Comparison of ENCODE assay signal across 17 mouse cellular contexts in the genomic region with DNA sequence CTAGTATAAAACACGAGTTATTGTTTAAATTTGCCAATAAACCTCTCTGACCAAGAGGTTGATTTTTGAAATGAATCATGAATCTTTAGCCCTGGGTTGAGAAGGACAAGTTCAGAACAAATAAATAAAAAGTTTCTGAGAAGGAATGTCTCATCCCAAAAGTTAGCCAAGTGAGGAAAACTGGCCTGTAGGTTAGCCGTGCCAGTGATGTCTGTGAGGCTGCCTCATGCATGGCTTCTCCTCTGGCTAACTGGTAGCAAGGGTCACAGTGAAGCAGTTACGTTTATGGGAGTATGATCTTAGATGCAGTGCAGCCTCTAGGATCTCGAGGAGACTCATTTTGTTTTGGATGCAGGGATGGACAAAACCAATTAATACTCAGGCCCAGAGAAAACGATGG.
"Had no signal": no experiment of that assay in that cellular context is flagged by ENCODE, and none has a peak within 500 bp of the region (broad histone marks: within the 10 kb centered on the region; RNA-seq: fewer than 3 reads in every experiment).

No protein-coding gene starts in this region.

- H3K27me3 ChIP-seq: liver, embryonic 15.5 days; lung, embryonic 15.5 days; megakaryocyte, embryonic 14.5 days; midbrain, embryonic 15.5 days; neural tube, embryonic 12.5 days; stomach, embryonic 15.5 days had no signal

- H3K4me1 ChIP-seq: liver, embryonic 15.5 days; lung, embryonic 15.5 days; megakaryocyte, embryonic 14.5 days; midbrain, embryonic 15.5 days; stomach, embryonic 15.5 days had no signal

- H3K36me3 ChIP-seq: liver, embryonic 15.5 days; lung, embryonic 15.5 days; midbrain, embryonic 15.5 days; neural tube, embryonic 12.5 days; stomach, embryonic 15.5 days had no signal

- DNase-seq: liver, postnatal 0 days; lung, adult 2 months; lung, postnatal 14 days; lung, postnatal 36 days; right cerebral cortex, postnatal 14 days; thymus, adult 2 months; thymus, postnatal 25 days; thymus, postnatal 4 days had no signal

- H3K9me3 ChIP-seq: liver, embryonic 15.5 days; lung, embryonic 15.5 days; megakaryocyte, embryonic 14.5 days; midbrain, embryonic 15.5 days; neural tube, embryonic 12.5 days; stomach, embryonic 15.5 days had no signal

- H3K4me2 ChIP-seq: liver, embryonic 15.5 days; lung, embryonic 15.5 days; midbrain, embryonic 15.5 days; neural tube, embryonic 12.5 days; stomach, embryonic 15.5 days had no signal

- ATAC-seq: liver, postnatal 0 days; lung, postnatal 0 days; midbrain, embryonic 15.5 days had no signal

- H3K9ac ChIP-seq: liver, embryonic 15.5 days; liver, postnatal 0 days; lung, embryonic 15.5 days; midbrain, embryonic 15.5 days; neural tube, embryonic 12.5 days; stomach, embryonic 15.5 days had no signal

- H3K4me3 ChIP-seq: liver, embryonic 15.5 days; lung, embryonic 15.5 days; megakaryocyte, embryonic 14.5 days; midbrain, embryonic 15.5 days; neural tube, embryonic 12.5 days; stomach, embryonic 15.5 days had no signal

- H3K27ac ChIP-seq: liver, embryonic 15.5 days; lung, embryonic 15.5 days; macrophage; midbrain, embryonic 15.5 days; neural tube, embryonic 12.5 days; stomach, embryonic 15.5 days; stomach, postnatal 0 days had no signal
